Mouse (Mus musculus) spleen, adult 2 months (tissue): Measurements from ENCODE around the gene Fam219b.

Experiments used
- CTCF ChIP-seq: fragments of 200-500 bp; IDR thresholded peaks from 2 replicates; pipeline ENCODE4 v1.5.1; 2011; ENCODE audit warnings: mild to moderate bottlenecking, inconsistent platforms; ENCODE audit not compliant: insufficient read depth, insufficient read length, insufficient replicate concordance; ENCODE audit errors: extremely low read depth
- POLR2A ChIP-seq: fragments of 200-500 bp; IDR thresholded peaks from 2 replicates; pipeline ENCODE4 v1.6.1; 2011; ENCODE audit warnings: low read depth, low read length, inconsistent platforms

DNA sequence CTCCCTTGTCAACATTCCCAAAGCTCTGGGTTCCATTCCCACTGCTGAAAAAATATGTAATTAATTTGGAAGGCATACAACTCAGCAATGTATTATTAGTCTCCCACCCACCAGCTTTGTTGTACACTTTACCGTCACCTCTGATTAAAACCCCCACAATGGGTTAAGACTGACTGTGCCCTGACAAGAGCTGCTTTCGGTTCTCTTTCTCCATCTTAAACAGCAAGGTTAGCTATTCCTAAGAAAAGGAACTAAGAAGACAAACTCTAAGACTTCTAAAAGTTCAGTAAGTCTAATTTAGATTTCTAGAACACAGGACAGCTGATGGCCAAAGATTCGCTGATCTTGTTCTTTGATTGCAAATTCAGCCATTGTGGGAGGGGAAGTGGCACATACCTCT, 19.9 kb downstream of the Fam219b start:
- TF ChIP-seq CTCF (no peak), POLR2A (no peak)
